Mouse (Mus musculus) MEL (cell line): ENCODE measurements around the gene Mettl7b. TPM values are rescaled to one million over a fixed set of nuclear protein-coding genes. Genes with fewer than 3 reads are reported as not detected.

Source experiments
- DNase-seq: peaks from one replicate; pipeline ENCODE4 v3.0.0; 2011; ENCODE audit warnings: low read depth, low spot score
- H3K27ac ChIP-seq: 2 replicates; pipeline ENCODE4 v1.5.1; 2012; ENCODE audit warnings: low read depth, mild to moderate bottlenecking, control low read depth, low read length, moderate library complexity; ENCODE audit not compliant: control insufficient read depth
- H3K27me3 ChIP-seq, 2 experiments: fragments of 150-350 bp in 1 of 2; sonication (generic) in 1 of 2; 2 replicates each; pipeline ENCODE4 v1.6.1; 2012; ENCODE audit warnings: low read length in 2 of 2, mild to moderate bottlenecking in 2 of 2, improper control_type of control experiment in 1 of 2, moderate library complexity in 1 of 2; ENCODE audit not compliant: insufficient read depth in 2 of 2, control insufficient read depth in 1 of 2
- H3K36me3 ChIP-seq, 2 experiments: 2 replicates each; pipeline ENCODE4 v1.6.1; 2012 to 2014; ENCODE audit warnings: low read length in 2 of 2, improper control_type of control experiment in 1 of 2, inconsistent platforms in 1 of 2, mild to moderate bottlenecking in 1 of 2; ENCODE audit not compliant: insufficient read depth in 2 of 2, control insufficient read depth in 1 of 2
- H3K4me1 ChIP-seq, 2 experiments: fragments of 150-350 bp in 1 of 2; sonication (generic) in 1 of 2; 2 replicates each; pipeline ENCODE4 v1.6.1; 2012; ENCODE audit warnings: low read length in 2 of 2, improper control_type of control experiment in 1 of 2, mild to moderate bottlenecking in 1 of 2; ENCODE audit not compliant: insufficient read depth in 2 of 2, control insufficient read depth in 1 of 2
- H3K4me3 ChIP-seq, 2 experiments: fragments of 150-350 bp in 1 of 2; sonication (generic) in 1 of 2; 2 replicates each; pipeline ENCODE4 v1.5.1; 2012; ENCODE audit warnings: low read depth in 2 of 2, low read length in 2 of 2, mild to moderate bottlenecking in 2 of 2, moderate library complexity in 2 of 2, control low read depth in 1 of 2, improper control_type of control experiment in 1 of 2; ENCODE audit not compliant: control insufficient read depth in 1 of 2, insufficient read depth in 1 of 2
- H3K79me2 ChIP-seq: 2 replicates; pipeline ENCODE4 v1.6.1; 2012; ENCODE audit warnings: mild to moderate bottlenecking, low read length, moderate library complexity; ENCODE audit not compliant: control insufficient read depth, poor library complexity, insufficient read depth
- H3K9ac ChIP-seq: 2 replicates; pipeline ENCODE4 v1.6.1; 2012; ENCODE audit warnings: low read depth, mild to moderate bottlenecking, control low read depth, low read length, moderate library complexity; ENCODE audit not compliant: control insufficient read depth, poor library complexity, severe bottlenecking
- H3K9me3 ChIP-seq: fragments of 150-350 bp; sonication (generic); replicated peaks from 2 replicates; pipeline ENCODE4 v1.6.1; 2012; ENCODE audit warnings: mild to moderate bottlenecking, low read length, improper control_type of control experiment, moderate library complexity; ENCODE audit not compliant: insufficient read depth
- BHLHE40 ChIP-seq: IDR thresholded peaks from 2 replicates; pipeline ENCODE4 v1.6.1; 2012; ENCODE audit warnings: low read depth, mild to moderate bottlenecking, inconsistent platforms, low read length, improper control_type of control experiment, borderline replicate concordance
- CHD2 ChIP-seq: IDR thresholded peaks from 2 replicates; pipeline ENCODE4 v1.6.1; 2011; ENCODE audit warnings: low read length, improper control_type of control experiment
- CTCF ChIP-seq, 3 experiments: IDR thresholded peaks in 2 of 3; conservative IDR thresholded peaks in 1 of 3; 2 replicates each; pipeline ENCODE4 v1.5.1; 2011 to 2012; ENCODE audit warnings: low read length in 3 of 3, low read depth in 2 of 3, mild to moderate bottlenecking in 2 of 3, improper control_type of control experiment in 1 of 3, inconsistent platforms in 1 of 3, mixed read lengths in 1 of 3, moderate library complexity in 1 of 3; ENCODE audit not compliant: control insufficient read depth in 1 of 3, insufficient read depth in 1 of 3, poor library complexity in 1 of 3, severe bottlenecking in 1 of 3
- E2F4 ChIP-seq: IDR thresholded peaks from 2 replicates; pipeline ENCODE4 v1.6.1; 2011; ENCODE audit warnings: low read depth, low read length, improper control_type of control experiment, borderline replicate concordance
- EP300 ChIP-seq, 2 experiments: IDR thresholded peaks; 2 replicates each; pipeline ENCODE4 v1.6.1; 2011; ENCODE audit warnings: improper control_type of control experiment in 2 of 2, low read length in 2 of 2, low read depth in 1 of 2, mild to moderate bottlenecking in 1 of 2
- GABPA ChIP-seq: IDR thresholded peaks from 2 replicates; pipeline ENCODE4 v1.6.1; 2012; ENCODE audit warnings: low read depth, mild to moderate bottlenecking, inconsistent platforms, low read length, improper control_type of control experiment, moderate library complexity
- HCFC1 ChIP-seq: IDR thresholded peaks from 2 replicates; pipeline ENCODE4 v1.6.1; 2012; ENCODE audit warnings: low read depth, mild to moderate bottlenecking, inconsistent platforms, low read length, improper control_type of control experiment, moderate library complexity
- JUND ChIP-seq: IDR thresholded peaks from 2 replicates; pipeline ENCODE4 v1.6.1; 2011; ENCODE audit warnings: low read depth, mild to moderate bottlenecking, improper control_type of control experiment, low read length
- MAFK ChIP-seq: IDR thresholded peaks from 2 replicates; pipeline ENCODE4 v1.6.1; 2011; ENCODE audit warnings: low read depth, mild to moderate bottlenecking, low read length, improper control_type of control experiment, borderline replicate concordance
- MEF2A ChIP-seq: IDR thresholded peaks from 2 replicates; pipeline ENCODE4 v1.6.1; 2014; ENCODE audit warnings: low read depth, mild to moderate bottlenecking, inconsistent platforms, low read length, improper control_type of control experiment; ENCODE audit not compliant: poor library complexity, insufficient replicate concordance, severe bottlenecking; ENCODE audit errors: extremely low read depth
- MYB ChIP-seq: IDR thresholded peaks from 2 replicates; pipeline ENCODE4 v1.6.1; 2011; ENCODE audit warnings: mild to moderate bottlenecking, low read depth, low read length, improper control_type of control experiment
- MYC ChIP-seq: IDR thresholded peaks from 2 replicates; pipeline ENCODE4 v1.6.1; 2011; ENCODE audit warnings: low read depth, mild to moderate bottlenecking, low read length, improper control_type of control experiment, moderate library complexity
- NRF1 ChIP-seq: IDR thresholded peaks from 2 replicates; pipeline ENCODE4 v1.6.1; 2014; ENCODE audit warnings: low read depth, mild to moderate bottlenecking, inconsistent platforms, low read length, improper control_type of control experiment, moderate library complexity; ENCODE audit not compliant: poor library complexity, insufficient read depth, severe bottlenecking
- POLR2A ChIP-seq, 2 experiments: IDR thresholded peaks; 2 replicates each; pipeline ENCODE4 v1.6.1; 2011 to 2012; ENCODE audit warnings: low read length in 2 of 2, mild to moderate bottlenecking in 2 of 2, control low read depth in 1 of 2, improper control_type of control experiment in 1 of 2, low read depth in 1 of 2, moderate library complexity in 1 of 2; ENCODE audit not compliant: control insufficient read depth in 1 of 2, insufficient read depth in 1 of 2, poor library complexity in 1 of 2
- POLR2AphosphoS2 ChIP-seq: IDR thresholded peaks from 2 replicates; pipeline ENCODE4 v1.6.1; 2011; ENCODE audit warnings: low read length, improper control_type of control experiment
- POLR2AphosphoS5 ChIP-seq: IDR thresholded peaks from 2 replicates; pipeline ENCODE4 v1.6.1; 2012; ENCODE audit warnings: low read depth, borderline replicate concordance, mild to moderate bottlenecking, inconsistent platforms, low read length, moderate library complexity, mixed read lengths
- RCOR1 ChIP-seq: IDR thresholded peaks from 2 replicates; pipeline ENCODE4 v1.6.1; 2012; ENCODE audit warnings: low read depth, mild to moderate bottlenecking, inconsistent platforms, low read length, improper control_type of control experiment
- SMC3 ChIP-seq: IDR thresholded peaks from 2 replicates; pipeline ENCODE4 v1.6.1; 2011; ENCODE audit warnings: low read depth, low read length, improper control_type of control experiment
- TAL1 ChIP-seq: IDR thresholded peaks from 2 replicates; pipeline ENCODE4 v1.6.1; 2012; ENCODE audit warnings: mild to moderate bottlenecking, inconsistent platforms, low read length, moderate library complexity, mixed read lengths
- TBP ChIP-seq: IDR thresholded peaks from 2 replicates; pipeline ENCODE4 v1.8.0; 2011; ENCODE audit warnings: low read depth, low read length, improper control_type of control experiment
- UBTF ChIP-seq: IDR thresholded peaks from 2 replicates; pipeline ENCODE4 v1.6.1; 2012; ENCODE audit warnings: low read depth, mild to moderate bottlenecking, inconsistent platforms, low read length, improper control_type of control experiment, moderate library complexity, borderline replicate concordance; ENCODE audit not compliant: insufficient read depth
- USF1 ChIP-seq: IDR thresholded peaks from 2 replicates; pipeline ENCODE4 v1.6.1; 2014; ENCODE audit warnings: low read depth, mild to moderate bottlenecking, inconsistent platforms, low read length, improper control_type of control experiment, moderate library complexity
- ZC3H11A ChIP-seq: IDR thresholded peaks from 2 replicates; pipeline ENCODE4 v1.6.1; 2012; ENCODE audit warnings: low read depth, mild to moderate bottlenecking, inconsistent platforms, low read length, improper control_type of control experiment
- ZKSCAN1 ChIP-seq: IDR thresholded peaks from 2 replicates; pipeline ENCODE4 v1.6.1; 2012; ENCODE audit warnings: low read depth, mild to moderate bottlenecking, inconsistent platforms, low read length, improper control_type of control experiment, moderate library complexity
- ZMIZ1 ChIP-seq: IDR thresholded peaks from 2 replicates; pipeline ENCODE4 v1.6.1; 2012; ENCODE audit warnings: low read depth, mild to moderate bottlenecking, inconsistent platforms, low read length, improper control_type of control experiment, moderate library complexity
- polyA plus RNA-seq, 2 experiments: library from polyadenylated mRNA; stranded (reverse) in 1 of 2; unstranded in 1 of 2; fragments of >175 nt in 1 of 2; fragments of >200 nt in 1 of 2; gene quantifications; 2 replicates each; pipeline versions ENCODE4 v1.2.1 to v1.2.4; 2012; ENCODE audit warnings: low replicate concordance in 2 of 2, low read depth in 1 of 2; ENCODE audit not compliant: insufficient read length in 2 of 2, insufficient read depth in 1 of 2, missing spikeins in 1 of 2
- total RNA-seq: library from RNA; depleted of rRNA; stranded (reverse); fragments of 300-350 nt; gene quantifications from 2 replicates; pipeline ENCODE4 v1.2.3, GENCODE M21; 2012

Gene Mettl7b
- total and polyA plus RNA-seq, 3 experiments: not detected

GRCm38 (mm10) chr10:128931441-128931840 is 29.3 kb downstream of the Mettl7b start:
- no peak overlapping the region for H3K9ac ChIP-seq
- no peak overlapping the region for H3K27ac ChIP-seq
- no peak overlapping the region for H3K4me3 ChIP-seq
- TF ChIP-seq RCOR1 (no peak), POLR2A (IDR thresholded peaks at IDR 0.05; ENCODE audit: control insufficient read depth in 1 of 2, insufficient read depth in 1 of 2, low read depth in 1 of 2, low read length in 2 of 2, poor library complexity in 1 of 2) (no peak), E2F4 (no peak), POLR2AphosphoS2 (no peak), TAL1 (no peak), MEF2A (no peak), SMC3 (no peak), USF1 (no peak), GABPA (no peak), MYC (no peak), JUND (no peak), CTCF (IDR thresholded peaks at IDR 0.05 in 2 of 3, conservative IDR thresholded peaks at IDR 0.05 in 1 of 3; ENCODE audit: control insufficient read depth in 1 of 3, insufficient read depth in 1 of 3, low read depth in 2 of 3, low read length in 3 of 3, poor library complexity in 1 of 3, severe bottlenecking in 1 of 3) (no peak), HCFC1 (no peak)
- H3K9me3 ChIP-seq: no peaks in the 10 kb centered on the region
- H3K27me3 ChIP-seq: peaks cover 4 to 10% of the 10 kb centered on the region in 2 experiments
- DNase-seq: no peak
- no peaks in the 10 kb centered on the region for H3K4me1 ChIP-seq
- no peaks in the 10 kb centered on the region for H3K79me2 ChIP-seq
- H3K36me3 ChIP-seq: no peaks in the 10 kb centered on the region

- Histone ChIP-seq H3K27me3 (peaks cover 4 to 10% of the 10 kb centered on the region in 2 experiments), H3K4me3 (no peak overlapping the region), H3K4me1 (no peaks in the 10 kb centered on the region), H3K36me3 (no peaks in the 10 kb centered on the region), H3K79me2 (no peaks in the 10 kb centered on the region), H3K27ac (no peak overlapping the region), H3K9me3 (no peaks in the 10 kb centered on the region), H3K9ac (no peak overlapping the region)
- no peak for DNase-seq
- TF ChIP-seq POLR2AphosphoS5: no peak
- no peak for TF ChIP-seq ZKSCAN1
- TF ChIP-seq MYB: no peak
- TF ChIP-seq BHLHE40: no peak
- TF ChIP-seq USF1: no peak
- no peak for TF ChIP-seq TAL1
- TF ChIP-seq ZC3H11A: no peak
- no peak for TF ChIP-seq EP300 (IDR thresholded peaks at IDR 0.05; ENCODE audit: low read depth in 1 of 2, low read length in 2 of 2)
- TF ChIP-seq TBP: no peak
- TF ChIP-seq ZMIZ1: no peak
- TF ChIP-seq MAFK: no peak
- TF ChIP-seq UBTF: no peak
- TF ChIP-seq CHD2: no peak
- no peak for TF ChIP-seq NRF1
- no peak for TF ChIP-seq POLR2AphosphoS2
- no peak for TF ChIP-seq GABPA
- TF ChIP-seq HCFC1: no peak
- TF ChIP-seq RCOR1: no peak
These were observed 31.0 kb downstream of the Mettl7b start for GRCm38 (mm10) chr10:128929638-128930378.
